Mouse (Mus musculus): ENCODE results near the gene Fbxl17. TPM values are rescaled to one million over a fixed set of nuclear protein-coding genes. Genes with fewer than 3 reads are reported as not detected.

The Fbxl17 gene
- polyA plus RNA-seq, 1 experiment from 2014 or later: 12.0 TPM

- no peak overlapping the region for H3K4me2 ChIP-seq
- H3K9me3 ChIP-seq: no peaks in the 10 kb centered on the region
- H3K9ac ChIP-seq: no peak overlapping the region
- peaks cover 31% of the 10 kb centered on the region for H3K4me1 ChIP-seq (replicated peaks)
- H3K27ac ChIP-seq: no peak overlapping the region
- no peak overlapping the region for H3K4me3 ChIP-seq
- 23% methylated on average over 5 of the region's 5 CpGs for WGBS
- H3K27me3 ChIP-seq: no peaks in the 10 kb centered on the region
- no peaks in the 10 kb centered on the region for H3K36me3 ChIP-seq
- ATAC-seq (ENCODE audit: low FRiP score): 0 out of 2 replicates have a peak, but pooled peaks have one; percentile 31
Observed at GRCm38 (mm10) chr17:63070161-63070761, 429.6 kb downstream of the Fbxl17 start.

- no peak overlapping the region for H3K4me2 ChIP-seq
- no peak overlapping the region for H3K9ac ChIP-seq
- no peak overlapping the region for H3K4me3 ChIP-seq
- no peak for ATAC-seq (ENCODE audit: low FRiP score)
- H3K27ac ChIP-seq: no peak overlapping the region
- no peaks in the 10 kb centered on the region for H3K36me3 ChIP-seq
- 46% methylated on average over 5 of the region's 5 CpGs for WGBS
- no peaks in the 10 kb centered on the region for H3K27me3 ChIP-seq
- H3K9me3 ChIP-seq: no peaks in the 10 kb centered on the region
- H3K4me1 ChIP-seq (replicated peaks): peaks cover 10% of the 10 kb centered on the region
Observed at GRCm38 (mm10) chr17:63062785-63063184, 437.0 kb downstream of the Fbxl17 start.

- H3K36me3 ChIP-seq: no peaks in the 10 kb centered on the region
- H3K4me2 ChIP-seq: no peak overlapping the region
- no peak overlapping the region for H3K4me3 ChIP-seq
- H3K4me1 ChIP-seq (replicated peaks): peaks cover 13% of the 10 kb centered on the region
- 0 out of 2 replicates have a peak, but pooled peaks have one; percentile 43 for ATAC-seq (ENCODE audit: low FRiP score)
- no peaks in the 10 kb centered on the region for H3K9me3 ChIP-seq
- no peaks in the 10 kb centered on the region for H3K27me3 ChIP-seq
- 70% methylated on average over 3 of the region's 3 CpGs for WGBS
- no peak overlapping the region for H3K9ac ChIP-seq
- no peak overlapping the region for H3K27ac ChIP-seq
Observed at GRCm38 (mm10) chr17:63061786-63062185, 438.0 kb downstream of the Fbxl17 start.

DNA sequence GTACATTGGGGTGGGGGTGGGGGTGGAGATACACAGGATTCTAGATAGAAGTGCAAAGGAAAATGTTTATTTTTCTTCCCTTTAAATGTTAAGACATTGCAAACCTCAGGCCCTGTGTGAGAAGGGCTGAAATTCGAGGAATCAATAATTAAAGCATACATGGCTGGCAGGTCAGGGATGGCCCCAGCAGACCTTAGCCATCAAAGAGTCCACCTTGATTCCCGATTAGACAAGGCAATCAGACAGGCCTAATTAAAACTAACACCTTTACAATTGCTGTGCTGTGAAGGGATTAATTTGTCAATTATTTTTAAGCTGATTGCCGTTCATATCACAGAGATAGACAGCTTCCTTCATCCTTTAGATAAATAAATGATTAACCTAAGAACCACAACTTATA is 439.0 kb downstream of the Fbxl17 start:
- no peaks in the 10 kb centered on the region for H3K9me3 ChIP-seq
- peaks cover 13% of the 10 kb centered on the region for H3K4me1 ChIP-seq (replicated peaks)
- 63% methylated on average over 3 of the region's 3 CpGs for WGBS
- ATAC-seq (ENCODE audit: low FRiP score): no peak
- H3K9ac ChIP-seq: no peak overlapping the region
- no peak overlapping the region for H3K27ac ChIP-seq
- H3K27me3 ChIP-seq: no peaks in the 10 kb centered on the region
- H3K36me3 ChIP-seq: no peaks in the 10 kb centered on the region
- no peak overlapping the region for H3K4me3 ChIP-seq
- H3K4me2 ChIP-seq: no peak overlapping the region

DNA sequence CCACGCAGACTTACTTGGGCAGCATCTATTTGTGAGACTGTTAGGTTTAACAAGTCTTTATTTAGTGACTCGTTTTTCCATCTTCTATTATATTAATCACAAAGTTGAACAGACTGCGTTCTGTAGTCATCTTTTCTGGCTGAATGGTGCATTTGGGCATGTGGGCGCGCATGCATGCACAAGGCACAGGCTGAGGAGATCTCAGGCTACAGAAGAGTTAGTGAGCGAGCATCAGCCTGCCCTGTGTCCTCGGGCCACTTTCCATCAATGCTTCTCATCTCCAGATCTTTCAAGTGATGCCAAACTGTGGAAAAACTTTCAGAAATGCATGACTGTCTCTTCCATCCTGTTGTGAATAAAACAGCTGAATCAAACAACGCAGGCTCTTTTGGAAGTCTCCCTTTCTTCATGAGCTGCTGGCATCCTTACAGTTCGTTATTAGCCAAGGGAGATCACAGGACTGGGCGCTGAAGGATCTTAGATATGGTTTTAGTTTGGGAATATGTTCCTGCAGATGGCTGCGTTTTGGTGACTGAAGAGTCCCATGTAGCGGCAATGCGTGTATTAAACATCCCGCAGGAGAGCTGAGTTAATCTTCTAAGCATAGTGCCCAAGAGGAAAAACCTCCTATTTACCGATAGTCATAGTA is 442.0 kb downstream of the Fbxl17 start:
- 87% methylated on average over 15 of the region's 15 CpGs for WGBS

GRCm38 (mm10) chr17:63056976-63057375 is 442.8 kb downstream of the Fbxl17 start:
- Histone ChIP-seq H3K27ac (no peak overlapping the region), H3K4me3 (no peak overlapping the region), H3K4me1 (replicated peaks) (peaks cover 13% of the 10 kb centered on the region), H3K9ac (no peak overlapping the region), H3K9me3 (no peaks in the 10 kb centered on the region), H3K27me3 (no peaks in the 10 kb centered on the region), H3K4me2 (no peak overlapping the region), H3K36me3 (no peaks in the 10 kb centered on the region)
- ATAC-seq (ENCODE audit: low FRiP score): no peak
- WGBS: 90% methylated on average over 3 of the region's 3 CpGs

More for the DNA sequence above, 442.0 kb downstream of the Fbxl17 start:
- no peak overlapping the region for H3K4me2 ChIP-seq
- H3K36me3 ChIP-seq: no peaks in the 10 kb centered on the region
- no peak overlapping the region for H3K9ac ChIP-seq
- no peaks in the 10 kb centered on the region for H3K9me3 ChIP-seq
- H3K27me3 ChIP-seq: no peaks in the 10 kb centered on the region
- H3K4me3 ChIP-seq: no peak overlapping the region
- H3K27ac ChIP-seq: no peak overlapping the region
- peaks cover 13% of the 10 kb centered on the region for H3K4me1 ChIP-seq (replicated peaks)
- ATAC-seq (ENCODE audit: low FRiP score): no peak

DNA sequence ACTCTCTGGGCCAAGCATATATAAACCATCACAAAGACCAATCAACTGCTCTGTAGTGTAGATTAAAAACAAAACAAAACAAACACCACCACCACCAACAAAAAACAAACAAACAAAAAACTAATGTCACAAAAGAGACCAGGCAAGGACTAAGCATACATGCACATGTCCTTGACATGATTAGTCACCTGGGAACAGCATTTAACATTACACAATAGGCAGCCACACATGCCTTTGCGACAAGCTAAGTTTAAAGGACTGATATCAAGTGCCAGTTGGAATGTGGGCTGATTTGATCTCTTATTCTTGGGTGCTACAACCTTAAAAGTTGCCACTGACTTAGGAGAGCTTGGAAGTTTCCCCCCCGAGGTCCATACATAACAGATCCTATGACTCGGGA is 446.5 kb downstream of the Fbxl17 start:
- no peak for ATAC-seq (ENCODE audit: low FRiP score)
- no peaks in the 10 kb centered on the region for H3K9me3 ChIP-seq
- H3K4me2 ChIP-seq: no peak overlapping the region
- WGBS: 83% methylated on average over 3 of the region's 3 CpGs
- H3K36me3 ChIP-seq: no peaks in the 10 kb centered on the region; the same call in 1 of the 2 replicates
- H3K4me1 ChIP-seq (replicated peaks): peaks cover 7% of the 10 kb centered on the region
- no peak overlapping the region for H3K4me3 ChIP-seq
- H3K27ac ChIP-seq: no peak overlapping the region
- no peaks in the 10 kb centered on the region for H3K27me3 ChIP-seq
- no peak overlapping the region for H3K9ac ChIP-seq

DNA sequence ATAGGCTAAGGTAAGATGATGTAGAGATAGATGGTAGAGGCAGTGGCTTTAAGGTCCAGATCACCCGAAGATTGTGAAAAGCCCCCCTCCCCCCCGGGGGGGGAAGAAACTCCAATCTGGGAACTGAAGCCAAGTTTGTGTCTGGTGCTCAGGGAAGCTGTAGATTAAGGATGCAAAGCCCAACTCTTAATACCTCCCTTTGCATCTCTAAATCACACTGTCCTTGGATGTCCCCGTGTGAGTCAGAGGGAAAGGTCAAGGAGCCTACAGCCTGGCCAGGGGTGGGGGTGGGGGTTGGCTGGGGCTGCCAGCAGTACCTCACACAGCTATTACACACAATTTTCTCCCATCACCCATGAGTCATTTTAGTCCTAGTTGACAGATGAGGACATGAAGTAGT is 453.4 kb downstream of the Fbxl17 start:
- Histone ChIP-seq H3K27me3 (no peaks in the 10 kb centered on the region), H3K9ac (no peak overlapping the region), H3K27ac (no peak overlapping the region), H3K9me3 (no peaks in the 10 kb centered on the region; the same call in 1 of the 2 replicates), H3K36me3 (peaks cover under 1% of the 10 kb centered on the region; the same call in 1 of the 2 replicates), H3K4me2 (no peak overlapping the region), H3K4me1 (replicated peaks) (peaks cover 11% of the 10 kb centered on the region; the same call in 1 of the 2 replicates), H3K4me3 (no peak overlapping the region)
- WGBS: 65% methylated on average over 3 of the region's 3 CpGs
- ATAC-seq (ENCODE audit: low FRiP score): peak; percentile 36; the same call in 1 of the 2 replicates

DNA sequence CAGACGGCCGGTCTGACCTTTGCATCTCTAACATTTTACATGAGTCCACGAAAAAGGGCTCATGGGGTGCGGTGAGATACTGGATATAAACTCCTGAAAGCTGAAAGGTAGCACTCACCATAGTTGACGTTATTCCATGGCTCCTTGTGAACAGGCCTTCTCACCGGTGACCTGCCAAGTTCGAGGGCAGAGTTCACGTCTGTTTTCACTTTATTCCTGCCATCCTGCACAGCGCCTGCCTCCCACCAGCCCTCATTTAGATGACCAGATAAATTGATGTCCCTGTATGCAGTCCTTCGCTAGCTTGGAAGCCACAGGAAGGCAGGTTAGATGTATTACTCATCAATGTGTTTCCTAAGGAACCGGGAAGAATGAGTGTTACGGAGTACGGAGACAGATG is 454.5 kb downstream of the Fbxl17 start:
- no peak overlapping the region for H3K9ac ChIP-seq
- no peak overlapping the region for H3K4me2 ChIP-seq
- no peak for ATAC-seq (ENCODE audit: low FRiP score)
- H3K27ac ChIP-seq: no peak overlapping the region
- peaks cover 4% of the 10 kb centered on the region; the same call in 1 of the 2 replicates for H3K36me3 ChIP-seq
- peaks cover 11% of the 10 kb centered on the region for H3K9me3 ChIP-seq
- WGBS: 79% methylated on average over 13 of the region's 13 CpGs
- no peak overlapping the region for H3K4me3 ChIP-seq
- H3K27me3 ChIP-seq: no peaks in the 10 kb centered on the region
- peaks cover 11% of the 10 kb centered on the region; the same call in 1 of the 2 replicates for H3K4me1 ChIP-seq (replicated peaks)

DNA sequence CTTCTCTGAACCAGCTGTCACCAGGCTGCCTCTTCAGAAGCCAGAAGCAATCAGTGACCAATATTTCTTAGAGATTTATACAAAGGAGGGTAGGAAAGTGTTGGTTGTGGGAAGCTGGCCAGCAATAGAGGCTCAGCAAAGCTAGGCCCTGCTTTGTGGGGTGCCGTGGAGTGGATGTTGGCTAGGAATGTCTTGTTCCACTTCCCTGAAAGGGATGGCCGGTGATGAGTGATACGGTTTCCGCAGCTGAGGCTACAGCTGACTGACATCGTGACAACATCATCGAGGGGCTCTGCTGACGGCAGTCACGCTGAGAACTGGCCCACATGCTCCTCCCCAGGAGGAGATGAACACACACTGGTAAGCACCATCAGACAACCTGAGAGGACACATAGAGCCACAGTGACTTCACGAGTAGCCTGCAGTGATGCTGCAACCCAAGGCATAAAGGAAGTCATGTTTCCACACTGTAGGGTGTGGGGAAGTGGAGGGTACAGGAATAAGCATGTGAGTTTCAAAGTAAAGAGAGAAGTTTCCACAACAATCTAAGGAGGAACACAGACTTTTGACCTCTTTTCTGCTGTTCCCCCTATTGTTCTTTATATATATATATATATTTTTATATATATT is 456.7 kb downstream of the Fbxl17 start:
- Histone ChIP-seq H3K9me3 (peaks cover 14% of the 10 kb centered on the region), H3K4me1 (replicated peaks) (peaks cover 11% of the 10 kb centered on the region; the same call in 1 of the 2 replicates), H3K4me3 (no peak overlapping the region), H3K27ac (no peak overlapping the region), H3K36me3 (0 out of 2 replicates have a peak, but pooled peaks cover 4% of the 10 kb centered on the region), H3K27me3 (no peaks in the 10 kb centered on the region), H3K4me2 (no peak overlapping the region), H3K9ac (no peak overlapping the region)
- no peak for ATAC-seq (ENCODE audit: low FRiP score)
- whole genome bisulfite sequencing: 86% methylated on average over 9 of the region's 9 CpGs

DNA sequence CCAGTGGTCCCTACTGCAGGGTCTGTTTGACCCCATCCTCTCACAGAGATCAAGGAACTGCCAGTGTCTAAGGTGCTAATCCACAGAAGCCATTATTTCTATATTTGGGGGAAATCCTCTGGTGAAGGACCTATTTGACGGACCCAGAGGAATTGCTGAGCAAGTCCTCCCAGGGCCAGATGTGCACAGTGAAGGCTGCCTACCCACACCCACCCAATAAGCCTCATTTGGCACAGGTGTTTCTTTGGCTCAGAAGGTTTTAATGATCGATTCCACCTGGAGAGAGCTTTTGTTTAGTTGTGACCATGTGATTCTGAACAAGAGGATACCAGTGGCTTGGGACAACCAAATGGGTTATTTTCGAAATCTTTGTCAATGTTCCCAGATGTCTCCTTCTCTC is 462.3 kb downstream of the Fbxl17 start:
- no peak overlapping the region for H3K27ac ChIP-seq
- no peak overlapping the region for H3K4me3 ChIP-seq
- H3K27me3 ChIP-seq: no peaks in the 10 kb centered on the region
- no peak for ATAC-seq (ENCODE audit: low FRiP score)
- H3K9ac ChIP-seq: no peak overlapping the region
- 0 out of 2 replicates have a peak, but pooled peaks cover 4% of the 10 kb centered on the region for H3K36me3 ChIP-seq
- WGBS: 91% methylated on average over 3 of the region's 3 CpGs
- peaks cover 14% of the 10 kb centered on the region for H3K9me3 ChIP-seq
- H3K4me2 ChIP-seq: no peak overlapping the region
- H3K4me1 ChIP-seq (replicated peaks): no peaks in the 10 kb centered on the region

DNA sequence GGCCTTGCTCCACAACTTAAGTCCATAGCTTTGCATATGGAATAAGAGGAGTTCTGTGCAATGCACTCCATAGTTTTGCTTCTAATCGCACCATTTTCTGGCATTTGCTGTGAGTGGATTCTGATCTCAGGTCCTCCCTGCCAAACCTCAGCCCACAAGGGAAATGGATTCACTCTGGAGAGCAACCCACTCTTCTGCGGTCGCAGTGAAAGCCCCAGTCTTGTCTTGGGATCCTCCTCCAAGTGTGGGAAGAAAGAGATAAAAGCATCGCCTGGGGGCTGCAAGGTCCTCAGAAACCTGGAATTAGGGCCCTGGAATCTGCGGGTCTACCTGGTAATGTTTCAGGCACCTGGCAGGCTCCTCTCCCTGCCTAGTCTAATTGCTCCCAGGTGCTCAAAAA is 466.7 kb downstream of the Fbxl17 start:
- Histone ChIP-seq H3K4me2 (no peak overlapping the region), H3K9ac (no peak overlapping the region), H3K27me3 (no peaks in the 10 kb centered on the region), H3K9me3 (no peaks in the 10 kb centered on the region), H3K36me3 (no peaks in the 10 kb centered on the region), H3K4me3 (no peak overlapping the region), H3K27ac (no peak overlapping the region), H3K4me1 (replicated peaks) (no peaks in the 10 kb centered on the region)
- no peak for ATAC-seq (ENCODE audit: low FRiP score)
- WGBS: 96% methylated on average over 5 of the region's 5 CpGs

Measured in hindbrain, embryonic 13.5 days (tissue).